Mouse (Mus musculus) hindbrain, embryonic 16.5 days (tissue): ENCODE results near the gene Gpr34. TPM values are rescaled to one million over a fixed set of nuclear protein-coding genes. Genes with fewer than 3 reads are reported as not detected.

Experiments used
- microRNA-seq: library from miRNA; unstranded; fragments of <30 nt; microRNA quantifications from one replicate; pipeline ENCODE4, GENCODE M21; 2017
- polyA plus RNA-seq: library from polyadenylated mRNA; unstranded; fragments of >200 nt; fragmentation: Nextera tagmentation; extraction: Ambion mirVana; gene quantifications from 2 replicates; pipeline ENCODE4 v1.2.1, GENCODE M21; 2015

Gpr34 gene
- polyA plus RNA-seq, 1 experiment from 2014 or later, result 4.3 TPM

Small RNA genes lying within 50 kb of the gene (microRNA-seq; reads per million reads assigned to microRNA genes)
- gene Gm25246, result not detected

Other genes with a start within 250 kb of the Gpr34 start
- gene Nyx, start 166.0 kb upstream of the Gpr34 start, polyA plus RNA-seq, result 0.24 and 0.27 TPM in 2 replicates
- gene Gpr82, start 29.3 kb downstream of the Gpr34 start, polyA plus RNA-seq, result 0.27 and 0.35 TPM in 2 replicates
- 62.8 and 65.6 TPM in 2 replicates for gene Cask, start 219.3 kb downstream of the Gpr34 start, polyA plus RNA-seq